Mouse (Mus musculus): ENCODE data around the gene Ubl3.

DNA sequence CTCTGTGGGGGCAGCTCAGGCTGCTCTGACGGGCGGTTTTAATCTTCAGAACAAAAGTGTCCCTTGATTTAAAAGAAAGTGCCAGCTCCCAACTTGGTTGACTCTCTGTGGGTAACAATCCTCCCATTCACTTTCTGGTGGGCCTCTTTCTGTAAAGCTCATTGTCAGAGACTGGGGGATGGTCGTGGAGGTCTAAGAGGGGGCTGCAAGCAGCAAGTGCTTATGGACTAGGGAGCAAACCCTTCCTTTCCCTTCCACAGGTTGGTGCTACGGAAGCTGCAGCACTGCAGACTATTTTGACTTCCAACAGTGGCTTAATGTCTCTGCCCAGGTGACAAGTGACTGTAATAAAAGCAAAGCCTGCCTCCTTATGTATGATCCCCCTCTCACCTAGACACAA lies 41.0 kb upstream of the Ubl3 start:
- no peak for TF ChIP-seq CTCF (IDR thresholded peaks at IDR 0.05; ENCODE audit: borderline replicate concordance, extremely low read depth, insufficient read depth, insufficient read length)
- TF ChIP-seq POLR2A (IDR thresholded peaks at IDR 0.05; ENCODE audit: borderline replicate concordance, extremely low read depth, insufficient read depth, insufficient read length, poor library complexity, severe bottlenecking) = no peak
